Mouse (Mus musculus): ENCODE measurements around the gene Prepl.

Prepl gene

DNA sequence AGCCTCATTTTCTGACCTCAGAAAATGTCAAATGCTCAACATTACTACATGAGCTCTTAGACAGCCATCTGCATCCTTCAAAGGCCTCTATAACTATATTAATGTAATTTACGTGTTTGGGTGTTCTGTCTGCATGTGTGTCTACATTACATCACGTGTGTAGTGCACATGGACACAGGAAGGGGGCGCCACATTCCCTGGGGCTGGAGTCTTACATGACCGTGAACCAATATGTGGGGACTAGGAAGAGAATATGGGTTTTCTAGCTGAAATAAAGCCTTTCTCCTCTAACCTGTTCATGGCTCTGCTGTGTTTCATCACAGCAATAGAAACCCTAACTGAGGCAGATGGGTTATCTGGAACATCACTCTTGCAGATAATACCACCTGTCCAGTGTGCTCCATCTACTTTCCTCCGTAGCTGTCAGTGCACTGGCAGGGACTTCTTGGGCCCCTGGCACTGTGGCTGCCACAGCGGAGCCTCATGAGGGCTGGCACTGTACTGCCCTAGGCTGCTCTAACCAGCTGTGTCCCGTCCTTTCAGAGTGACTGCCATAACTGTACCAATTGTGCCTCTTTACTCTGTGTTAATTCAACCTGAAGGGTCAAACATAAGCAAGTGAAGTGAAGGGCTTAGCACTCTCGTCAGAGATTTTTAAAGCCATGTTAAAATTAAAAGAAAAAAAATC lies 18.8 kb downstream of the Prepl start:
- DNase-seq (ENCODE audit: low spot score in 2 of 2): no peak

DNA sequence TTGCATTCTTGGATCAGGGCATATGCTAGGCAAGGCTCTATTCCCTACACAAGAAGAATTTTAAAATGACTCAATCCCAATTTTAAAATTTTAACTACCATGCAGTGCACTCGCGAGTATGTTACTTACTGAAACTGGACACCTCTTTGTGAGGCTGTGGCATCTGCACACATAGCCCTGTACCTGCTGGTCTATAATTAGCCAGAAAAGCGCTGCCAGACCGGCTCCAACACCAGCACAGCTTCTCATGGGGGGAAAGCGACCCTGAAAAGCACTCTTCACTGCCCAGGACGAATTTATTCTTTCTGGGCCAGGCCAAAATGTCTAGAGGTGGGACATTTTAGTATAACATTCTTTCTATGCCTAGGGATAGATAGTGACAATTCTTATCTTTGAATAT lies 19.4 kb downstream of the Prepl start:
- DNase-seq (ENCODE audit: low spot score in 2 of 2): no peak

DNA sequence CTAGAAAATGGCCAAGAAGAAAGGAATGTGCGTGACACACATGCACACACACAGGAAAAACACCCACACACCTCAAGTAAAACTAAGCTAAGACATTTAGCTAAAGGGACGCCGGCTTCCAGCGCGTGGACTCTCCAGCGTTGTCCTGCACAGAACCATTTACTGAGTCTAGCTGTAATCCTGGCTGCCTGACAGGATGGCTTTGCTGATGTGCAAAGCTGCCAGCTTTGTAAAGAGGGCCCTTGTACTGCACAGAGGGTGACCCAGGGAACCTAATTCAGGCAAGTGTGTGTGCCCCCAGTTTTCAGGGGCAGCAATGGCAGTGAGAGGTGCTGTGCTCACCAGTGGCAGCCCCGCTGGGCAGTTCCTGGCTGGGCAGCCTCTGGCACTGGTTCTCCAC lies 22.7 kb downstream of the Prepl start:
- DNase-seq (ENCODE audit: low spot score in 2 of 2): no peak

DNA sequence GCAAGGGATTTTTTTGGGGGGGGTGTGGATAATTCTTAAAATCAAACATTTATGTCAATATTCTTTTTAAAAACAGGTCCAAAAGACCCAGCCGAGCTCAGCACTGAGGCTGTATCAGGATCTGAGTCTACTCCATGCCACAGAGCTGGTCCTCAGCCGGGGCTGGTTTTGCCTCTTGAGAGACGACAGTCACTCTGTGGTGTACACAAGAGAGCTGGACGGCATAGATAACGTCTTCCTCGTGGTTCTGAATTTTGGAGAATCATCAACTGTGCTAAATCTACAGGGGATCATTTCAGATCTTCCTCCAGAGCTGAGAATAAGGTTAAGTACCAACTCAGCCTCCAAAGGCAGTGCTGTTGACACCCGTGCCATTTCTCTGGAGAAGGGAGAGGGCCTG lies 26.5 kb downstream of the Prepl start:
- no peak for DNase-seq (ENCODE audit: low spot score in 2 of 2)

DNA sequence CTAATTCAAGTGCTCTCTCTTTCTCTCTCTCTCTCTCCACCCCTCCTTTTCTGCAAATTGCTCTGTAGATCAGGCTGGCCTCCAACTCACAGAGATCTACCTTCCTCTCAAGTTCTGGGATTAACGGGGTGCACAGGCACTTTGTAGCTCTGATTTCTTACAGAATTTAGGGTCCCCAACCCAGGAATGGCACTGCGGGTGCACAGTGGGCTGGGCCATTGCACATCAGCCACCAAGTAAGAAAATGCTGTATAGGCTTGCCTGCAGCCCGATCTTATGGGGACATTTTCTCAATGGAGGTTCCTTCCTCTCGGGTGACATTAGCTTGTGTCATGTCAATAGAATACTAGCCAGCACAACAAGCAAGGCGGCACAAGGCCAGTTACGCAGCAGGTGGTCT lies 30.9 kb downstream of the Prepl start:
- DNase-seq (ENCODE audit: low spot score in 2 of 2): no peak

DNA sequence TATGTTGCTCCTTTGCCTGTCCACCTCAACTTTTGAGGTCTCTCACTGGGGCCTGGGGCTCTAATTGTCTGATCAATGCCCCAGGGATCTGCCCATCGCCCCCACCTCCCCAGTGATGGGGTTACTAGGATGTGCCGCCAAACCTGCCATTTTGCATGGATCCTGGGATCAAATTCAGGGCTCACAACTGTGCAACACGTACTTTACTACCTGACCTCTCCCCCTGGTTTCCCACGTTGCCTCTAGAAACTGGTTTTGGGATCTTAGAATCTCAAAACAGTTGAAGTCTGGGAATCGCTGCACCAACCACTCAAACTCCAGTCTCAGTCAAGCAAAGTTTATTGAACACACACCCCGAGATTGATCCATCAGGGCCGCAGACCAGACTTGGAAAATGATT lies 31.8 kb downstream of the Prepl start:
- DNase-seq (ENCODE audit: low spot score in 2 of 2): no peak

DNA sequence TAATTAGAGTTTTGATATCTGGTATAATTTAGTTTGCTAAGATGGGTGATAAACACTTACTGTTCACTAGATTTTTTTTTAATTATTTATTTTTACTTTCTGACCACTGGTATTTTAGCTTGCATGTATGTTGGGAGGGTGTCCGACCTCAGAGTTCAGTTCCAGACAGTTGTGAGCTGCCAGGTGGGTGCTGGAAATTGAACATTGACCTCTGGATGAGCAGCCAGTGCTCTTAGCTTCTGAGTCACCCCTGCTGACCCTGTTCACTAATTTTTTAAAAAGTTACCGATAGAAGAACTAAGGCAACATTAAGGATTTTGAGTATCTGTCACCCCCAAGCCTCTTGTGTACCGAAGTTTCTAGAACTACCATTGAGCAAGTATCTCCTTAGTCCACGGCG lies 41.7 kb downstream of the Prepl start:
- DNase-seq (ENCODE audit: low spot score in 2 of 2): no peak

DNA sequence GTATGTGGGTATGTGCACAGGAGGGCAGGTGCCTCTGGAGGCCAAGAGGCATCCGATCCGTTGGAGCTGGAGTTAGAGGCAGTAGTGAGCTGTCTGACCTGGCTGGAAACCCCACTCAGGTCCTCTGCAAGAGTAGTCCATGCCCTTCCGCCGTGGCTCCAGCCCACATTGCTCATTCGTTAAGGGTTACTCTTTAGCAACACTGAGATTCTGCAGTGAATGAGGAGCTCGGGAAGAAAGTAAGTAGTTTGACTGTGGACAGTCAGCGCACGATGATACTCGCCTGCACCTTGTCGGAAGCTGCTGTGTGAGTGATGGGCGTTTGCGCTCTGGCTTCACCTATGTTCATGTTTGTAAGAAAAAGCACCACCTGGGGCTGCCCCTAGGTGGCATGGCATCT lies 44.9 kb downstream of the Prepl start:
- DNase-seq (ENCODE audit: low spot score in 2 of 2): no peak

DNA sequence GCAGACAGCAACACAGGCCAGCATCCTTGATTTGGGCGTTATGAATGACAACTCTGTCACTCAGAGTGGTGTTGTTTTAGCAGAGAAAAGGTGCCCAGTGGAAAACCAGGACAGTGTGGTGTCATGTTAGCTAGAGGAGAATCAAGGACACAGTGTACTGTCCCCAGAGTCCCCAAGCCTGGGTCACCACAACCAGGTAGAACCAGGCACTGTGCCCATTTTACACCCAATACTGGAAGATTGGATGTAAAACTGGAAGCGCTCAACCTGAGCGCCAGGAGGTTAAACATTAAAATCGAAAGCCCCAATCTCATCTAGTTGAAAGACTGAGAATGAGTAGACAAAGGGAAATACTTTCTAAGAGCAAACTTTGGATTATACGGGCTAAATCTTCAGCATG lies 45.6 kb downstream of the Prepl start:
- no peak for DNase-seq (ENCODE audit: low spot score in 2 of 2)

DNA sequence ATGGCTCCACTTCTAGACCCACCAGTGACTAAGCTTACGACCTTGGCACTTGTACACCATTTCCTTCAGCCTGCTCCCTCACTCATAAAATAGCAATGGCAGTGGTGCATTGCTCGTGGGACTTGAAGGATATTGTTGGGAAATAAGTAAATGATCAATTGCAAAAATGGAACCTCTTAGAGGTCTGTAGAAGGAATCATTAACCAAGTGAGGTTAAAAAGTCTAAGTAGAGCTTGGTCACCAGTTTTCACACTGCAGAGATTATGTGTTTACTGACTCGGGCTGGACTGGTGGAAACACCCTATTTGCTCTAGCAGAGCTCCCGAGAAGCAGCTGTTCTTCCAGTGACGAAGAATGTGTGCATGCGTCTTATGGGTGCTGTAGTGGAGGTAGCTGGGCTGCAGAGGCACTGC lies 46.6 kb downstream of the Prepl start:
- no peak for DNase-seq (ENCODE audit: low spot score in 2 of 2)

DNA sequence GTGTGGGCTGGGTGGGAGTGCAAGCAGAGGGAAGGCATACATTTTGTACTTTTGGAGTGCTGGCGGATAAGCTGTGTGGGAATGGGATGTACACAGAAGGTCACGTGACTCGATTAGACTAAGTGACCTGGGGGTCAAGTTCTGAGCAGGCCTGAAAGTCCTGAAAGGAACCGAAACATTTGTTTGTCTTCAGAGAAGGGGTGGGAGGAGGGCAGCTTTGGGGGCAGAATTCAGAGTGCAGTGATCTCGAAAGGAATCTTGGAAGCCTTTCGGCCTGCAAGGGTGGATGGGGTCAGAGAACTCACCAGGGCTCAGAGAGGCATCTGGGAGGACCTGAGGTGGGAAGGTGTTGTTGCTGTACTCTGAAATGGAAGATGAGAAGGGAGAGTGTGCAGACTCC lies 47.6 kb downstream of the Prepl start:
- no peak for DNase-seq (ENCODE audit: low spot score in 2 of 2)

DNA sequence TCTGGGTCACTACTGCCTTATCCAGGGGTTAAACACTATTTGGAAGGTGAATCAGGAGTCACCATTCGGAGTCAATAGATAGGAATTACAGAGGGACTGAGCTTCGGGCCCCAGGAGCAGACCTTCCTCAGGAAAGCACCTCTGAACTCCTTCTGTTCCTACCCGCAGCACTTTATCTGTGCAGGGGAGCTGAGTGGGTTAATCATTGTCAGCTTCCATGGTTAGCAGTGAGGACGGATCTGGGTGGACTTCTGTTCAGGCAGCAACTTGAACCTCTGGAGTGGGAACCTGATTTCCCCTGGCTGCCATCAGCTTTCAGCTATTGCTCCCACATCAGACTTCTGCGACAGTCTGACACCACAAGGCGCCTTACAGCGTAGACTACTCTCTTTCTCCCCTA lies 49.1 kb downstream of the Prepl start:
- DNase-seq (ENCODE audit: low spot score in 2 of 2): no peak

DNA sequence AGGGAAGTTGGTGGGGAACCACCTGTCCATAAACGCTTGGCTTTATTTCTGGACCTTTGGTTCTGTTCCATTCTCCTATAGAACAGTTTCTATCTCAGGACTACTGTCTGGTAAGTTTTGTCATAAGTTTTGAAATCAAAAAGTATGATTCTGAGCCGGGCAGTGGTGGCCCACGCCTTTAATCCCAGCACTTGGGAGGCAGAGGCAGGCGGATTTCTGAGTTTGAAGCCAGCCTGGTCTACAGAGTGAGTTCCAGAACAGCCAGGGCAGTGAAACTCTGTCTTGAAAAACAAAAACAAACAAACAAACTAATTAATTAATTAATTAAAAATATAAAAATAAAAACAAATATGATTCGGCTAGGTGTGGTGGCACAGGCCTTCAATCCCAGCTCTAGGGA lies 51.3 kb downstream of the Prepl start:
- no peak for DNase-seq (ENCODE audit: low spot score in 2 of 2)

DNA sequence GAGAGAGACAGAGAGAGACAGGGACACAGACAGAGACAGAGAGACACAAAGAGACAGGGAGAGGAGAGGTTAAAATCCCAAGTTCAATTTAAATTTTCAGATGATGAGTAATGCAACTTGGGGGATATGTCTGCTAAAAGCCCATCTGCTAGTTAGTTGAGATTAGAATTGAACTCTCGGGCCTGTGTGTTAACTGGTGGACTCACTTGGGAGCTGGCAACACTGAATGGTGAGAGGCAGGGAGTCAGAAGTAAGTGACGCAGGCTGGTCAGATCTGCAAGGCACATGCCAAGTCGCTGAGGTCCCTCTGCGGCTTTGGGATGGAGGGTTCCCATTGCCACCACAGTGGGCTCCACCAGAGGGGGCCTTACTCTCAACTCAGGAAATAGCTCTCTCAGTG lies 51.7 kb downstream of the Prepl start:
- no peak for DNase-seq (ENCODE audit: low spot score in 2 of 2)

DNA sequence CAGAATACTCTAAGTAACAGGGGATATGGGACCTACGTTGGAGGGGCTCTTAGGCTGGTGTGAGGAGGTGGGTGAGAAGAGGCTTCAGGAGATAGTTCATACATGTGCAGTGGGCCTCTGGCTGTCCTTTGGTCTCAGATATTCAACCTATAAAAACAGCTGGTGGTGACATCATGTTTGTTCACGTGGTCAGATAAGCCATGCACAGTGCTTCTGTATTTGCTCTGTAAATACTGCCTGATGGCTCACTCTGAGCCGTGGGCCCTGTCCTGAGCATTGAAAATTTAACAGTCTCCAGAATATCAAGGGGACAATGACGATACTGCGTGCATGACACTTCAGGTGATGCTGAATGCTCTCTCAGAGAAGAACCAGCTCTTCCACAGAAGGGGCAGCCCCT lies 52.2 kb downstream of the Prepl start:
- no peak for DNase-seq (ENCODE audit: low spot score in 2 of 2)

DNA sequence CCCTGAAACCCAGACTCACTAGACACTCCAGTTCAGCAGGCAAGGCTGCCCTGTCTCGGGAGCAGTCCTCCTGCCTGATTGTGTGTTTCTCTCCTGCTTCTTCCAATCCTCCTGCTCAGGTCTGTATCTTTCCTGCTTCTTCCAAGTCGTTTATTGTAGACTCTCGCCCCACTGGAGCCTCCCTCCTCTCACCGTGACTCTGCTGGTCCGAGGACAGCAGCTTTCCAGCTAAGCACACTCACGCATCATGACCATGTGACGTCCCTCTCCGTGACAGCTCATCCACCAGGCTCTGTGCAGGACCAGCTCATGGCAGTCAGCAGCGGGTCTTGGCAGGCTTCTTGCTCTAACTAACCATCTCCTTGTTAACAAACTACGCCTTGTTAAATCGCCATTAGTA lies 56.0 kb downstream of the Prepl start:
- peak; percentile 36 to 42 for DNase-seq (ENCODE audit: low spot score in 2 of 2)

DNA sequence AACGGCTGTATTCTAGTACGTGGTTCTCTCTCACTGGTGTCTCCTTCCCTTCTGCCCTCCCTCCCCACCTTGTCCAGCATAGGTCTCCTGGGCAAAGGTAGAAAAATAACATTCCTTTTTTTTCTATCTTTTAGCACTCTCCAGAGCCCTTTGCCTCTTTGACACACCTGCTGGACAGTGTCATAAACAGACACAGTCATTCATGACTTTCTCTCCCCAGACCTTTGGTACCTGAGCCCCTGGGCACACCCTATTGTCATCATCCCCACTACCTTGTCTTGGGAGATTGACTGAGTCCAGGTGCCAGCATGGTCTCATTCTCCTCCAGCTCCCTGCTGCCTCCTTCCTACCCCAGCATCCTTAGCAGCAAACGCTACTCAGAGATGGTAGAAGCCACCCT lies 57.0 kb downstream of the Prepl start:
- no peak for DNase-seq (ENCODE audit: low spot score in 2 of 2)

DNA sequence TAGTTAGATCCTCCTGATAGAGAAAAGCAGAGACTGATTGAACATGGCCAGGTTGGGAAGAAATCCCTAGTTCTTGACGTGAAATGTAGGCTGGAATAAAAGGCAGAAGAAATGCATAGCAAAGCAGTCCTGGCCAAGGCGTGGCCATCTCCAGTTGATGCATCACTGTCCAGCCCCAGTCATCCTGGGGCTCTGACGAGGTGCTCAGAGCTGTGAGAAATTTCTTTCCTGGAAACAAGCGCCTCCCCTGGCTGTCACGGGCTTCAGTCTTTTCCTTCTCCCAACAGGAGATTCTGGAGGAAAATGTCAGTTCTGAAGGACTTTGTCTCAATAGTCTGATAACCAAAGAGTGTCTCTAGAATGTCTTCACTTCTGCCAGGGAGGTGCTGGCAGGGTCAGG lies 59.4 kb downstream of the Prepl start:
- DNase-seq (ENCODE audit: low spot score in 2 of 2): no peak

DNA sequence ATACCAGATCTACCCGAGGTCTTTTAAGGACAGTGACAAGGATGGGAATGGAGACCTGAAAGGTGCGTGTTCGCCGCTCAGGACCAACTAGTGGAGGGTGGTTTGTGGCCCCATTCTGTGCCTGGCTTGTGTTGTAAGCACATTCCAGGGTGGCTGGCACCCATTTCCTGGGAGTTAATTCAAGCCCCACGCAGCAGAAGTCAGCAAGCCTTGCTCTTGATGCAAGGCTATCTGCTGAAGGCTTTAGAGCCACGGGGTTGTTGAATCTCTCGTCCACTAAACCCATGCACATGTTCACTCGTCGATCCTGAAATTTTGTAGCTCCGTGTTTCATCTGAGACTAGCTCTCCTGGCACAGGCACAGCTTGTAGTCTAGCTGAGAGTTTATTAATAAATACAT lies 61.2 kb downstream of the Prepl start:
- DNase-seq (ENCODE audit: low spot score in 2 of 2): no peak

DNA sequence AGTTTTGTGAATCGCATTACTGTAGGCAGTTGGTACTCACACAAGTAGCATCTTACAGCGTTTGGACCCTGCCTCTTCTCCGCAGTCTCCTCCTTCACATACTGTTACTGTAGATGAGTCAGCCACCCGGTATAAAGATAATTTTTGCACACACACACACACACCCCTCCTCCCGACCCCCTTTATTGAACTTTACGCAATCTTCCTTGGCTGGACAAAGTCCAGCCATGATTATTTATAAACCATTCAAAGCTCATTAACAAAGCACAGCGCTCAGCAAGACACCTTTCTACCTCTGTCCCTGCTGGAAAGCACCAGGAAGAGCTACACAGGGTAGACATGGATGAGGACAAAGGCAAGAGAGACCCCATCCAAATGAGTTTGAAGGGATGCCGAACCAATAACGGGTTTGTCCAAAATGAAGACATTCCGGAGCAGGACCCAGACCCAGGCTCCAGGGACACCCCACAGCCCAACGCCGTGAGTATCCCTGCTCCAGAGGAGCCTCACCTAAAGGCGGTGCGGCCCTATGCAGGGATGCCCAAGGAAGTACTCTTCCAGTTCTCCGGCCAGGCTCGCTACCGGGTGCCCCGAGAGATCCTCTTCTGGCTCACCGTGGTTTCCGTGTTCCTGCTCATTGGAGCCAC lies 61.8 kb downstream of the Prepl start, which contains the start of gene Slc3a1:
Gene Slc3a1, plus strand, starts transcription at position 284 of the 647 bp plus-strand sequence.
- DNase-seq (ENCODE audit: low spot score in 2 of 2): no peak

DNA sequence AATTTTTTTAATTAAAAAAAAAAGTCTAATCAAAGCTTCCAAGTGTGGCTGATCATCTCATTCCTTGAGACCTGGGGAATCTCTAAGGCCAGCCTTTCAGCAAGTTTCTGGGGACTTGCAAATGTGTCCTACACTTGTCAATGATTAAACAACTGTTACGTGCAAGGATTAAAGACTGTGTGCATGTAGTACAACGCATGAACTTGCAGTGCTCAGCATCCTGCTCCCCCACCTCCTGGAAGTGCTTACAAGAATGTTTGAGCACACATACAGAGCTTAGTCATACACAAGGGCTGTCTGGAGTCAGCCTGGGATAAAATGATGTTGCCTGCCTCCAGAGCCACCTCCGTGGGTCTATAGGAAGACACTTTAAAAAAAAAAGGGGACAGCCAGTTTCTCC lies 62.8 kb downstream of the Prepl start:
- no peak for DNase-seq (ENCODE audit: low spot score in 2 of 2)

DNA sequence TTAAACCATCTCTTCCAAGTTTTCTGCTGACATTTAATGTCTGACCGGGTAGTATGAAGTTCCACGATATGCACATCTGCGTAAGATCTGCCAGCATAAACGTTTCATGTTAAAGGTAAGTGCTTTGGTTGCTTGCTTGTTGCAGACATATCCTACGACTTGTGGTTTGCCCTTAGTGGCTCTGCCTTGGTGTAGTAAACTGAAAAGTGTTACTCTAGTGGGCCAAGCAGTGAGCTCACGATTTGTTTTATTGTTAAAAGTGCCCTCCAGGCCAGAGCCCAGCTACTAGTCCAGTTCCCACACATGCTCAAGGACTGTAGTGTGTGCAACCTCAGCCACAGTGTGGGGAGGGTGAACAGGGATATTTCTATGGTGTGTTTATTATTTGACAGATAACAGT lies 63.6 kb downstream of the Prepl start:
- no peak for DNase-seq (ENCODE audit: low spot score in 2 of 2)

DNA sequence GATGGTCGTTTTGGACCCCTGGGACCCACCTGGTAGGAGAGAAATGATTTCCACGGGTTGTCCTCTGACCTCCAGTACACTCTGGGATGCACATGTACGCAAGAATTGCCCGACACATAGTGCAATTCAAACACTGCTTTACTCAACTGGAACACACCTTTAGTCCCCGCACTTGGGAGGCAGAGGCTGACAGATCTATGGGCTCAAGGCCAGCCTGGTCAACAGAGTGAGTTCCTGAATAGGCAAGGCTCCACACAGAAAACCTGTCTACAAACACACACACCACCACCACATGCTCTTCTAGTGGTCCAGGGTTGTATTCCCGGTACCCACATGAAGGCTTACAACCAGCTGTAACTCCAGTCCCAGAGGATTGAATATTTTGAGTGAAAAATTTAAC lies 64.9 kb downstream of the Prepl start:
- DNase-seq (ENCODE audit: low spot score in 2 of 2): no peak

DNA sequence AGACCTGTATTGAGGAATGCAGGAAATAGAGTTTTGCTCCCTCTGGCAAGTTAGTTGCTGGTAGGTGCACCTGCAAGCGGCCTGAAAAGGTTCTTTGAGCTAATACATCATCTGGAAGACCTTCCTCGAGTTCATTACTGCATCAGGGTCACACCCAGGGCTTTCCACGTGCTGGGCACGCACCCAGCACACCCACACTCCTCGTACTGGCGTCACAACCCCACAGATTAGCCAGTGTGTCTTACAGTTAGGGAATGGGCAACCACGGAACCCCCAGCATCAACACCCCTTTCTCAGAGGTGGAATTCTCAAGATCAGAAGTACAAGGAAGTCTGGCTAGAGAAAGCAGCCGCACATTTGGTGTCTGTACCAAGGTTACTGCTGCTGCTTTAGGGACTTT lies 65.8 kb downstream of the Prepl start:
- no peak for DNase-seq (ENCODE audit: low spot score in 2 of 2)

Data from right cerebral cortex, adult 2 months (tissue).